Comparison of ENCODE assay signal across 7 mouse cellular contexts in genomic region chr6:87002521-87003055, GRCm38 (mm10). TPM values are rescaled to one million over a fixed set of nuclear protein-coding genes. Genes with fewer than 3 reads are reported as not detected.
DNase-seq lines count a peak whose midpoint lies in the region; ATAC-seq lines count a peak whose summit lies in the region.

No protein-coding gene starts in this region.

- DNase-seq in cerebellum, postnatal 25 days: peak; percentile 78 to 89
- peak; percentile 89 for DNase-seq in gastrocnemius, adult 18-20 months (ENCODE audit: low spot score)
- DNase-seq in hindlimb bud, embryonic 11.5 days (ENCODE audit: extremely low spot score, low read depth, low spot score): peak; percentile 77
- peak; percentile 53 to 67 for DNase-seq in left cerebral cortex, adult 8-10 months (ENCODE audit: low spot score in 2 of 2)
- peak; percentile 86 for DNase-seq in skeletal muscle tissue, adult 2 months (ENCODE audit: low read depth, low spot score)

- peak; percentile 59 for ATAC-seq in activated CD4-positive, CD25-positive, alpha-beta regulatory T cell, adult 4 months
- ATAC-seq in megakaryocyte-erythroid progenitor cell, adult 5-6 weeks (replicated peaks; ENCODE audit: low FRiP score, low TSS enrichment, poor library complexity, severe bottlenecking): peak; percentile 89

RNA-seq across cellular contexts. Expression of gene Nfu1, which starts 6.4 kb away (rescaled TPM):
- 100 to 1,000 TPM; 133 to 159 TPM for polyA plus RNA-seq in activated CD4-positive, CD25-positive, alpha-beta regulatory T cell, adult 4 months (2017; shearing (Covaris generic))
- 10 to 100 TPM; 63.3 to 69.0 TPM for total RNA-seq in gastrocnemius, adult 18-20 months (2021)
- total RNA-seq in left cerebral cortex, adult 8-10 months (2022): 10 to 100 TPM; 59.1 to 74.9 (median 67.6) TPM
- total RNA-seq in megakaryocyte-erythroid progenitor cell, adult 5-6 weeks (2014; fragmentation: Nextera tagmentation): 68.1 and 91.5 TPM in 2 replicates
- 68.4 and 72.6 TPM in 2 replicates for total RNA-seq in megakaryocyte-erythroid progenitor cell, adult 5-6 weeks (2017)

RNA-seq across cellular contexts. Expression of gene Gfpt1, which starts 40.1 kb away (rescaled TPM):
- 10 to 100 TPM; 21.1 to 23.0 TPM for polyA plus RNA-seq in activated CD4-positive, CD25-positive, alpha-beta regulatory T cell, adult 4 months (2017; shearing (Covaris generic))
- 10 to 100 TPM; 32.3 to 32.7 TPM for total RNA-seq in gastrocnemius, adult 18-20 months (2021)
- 10 to 100 TPM; 45.1 to 59.7 (median 50.4) TPM for total RNA-seq in left cerebral cortex, adult 8-10 months (2022)
- total RNA-seq in megakaryocyte-erythroid progenitor cell, adult 5-6 weeks (2014; fragmentation: Nextera tagmentation): 32.0 and 46.2 TPM in 2 replicates
- total RNA-seq in megakaryocyte-erythroid progenitor cell, adult 5-6 weeks (2017): 34.4 and 40.3 TPM in 2 replicates

Comparison
In these comparisons a context has a peak if more than half of its experiments do, and no peak if none do; other contexts are left out.
1. Peak in every context shown above with its lines: DNase-seq and ATAC-seq.